Mouse (Mus musculus) cerebellum, adult 8-10 months (tissue): ENCODE data around the gene Spata5.
A peak's percentile ranks its signal among the peaks of the same experiment; 100 is the strongest.

Source experiments
- DNase-seq: peaks from one replicate; pipeline ENCODE4 v3.0.0; 2022

Gene Spata5

DNA sequence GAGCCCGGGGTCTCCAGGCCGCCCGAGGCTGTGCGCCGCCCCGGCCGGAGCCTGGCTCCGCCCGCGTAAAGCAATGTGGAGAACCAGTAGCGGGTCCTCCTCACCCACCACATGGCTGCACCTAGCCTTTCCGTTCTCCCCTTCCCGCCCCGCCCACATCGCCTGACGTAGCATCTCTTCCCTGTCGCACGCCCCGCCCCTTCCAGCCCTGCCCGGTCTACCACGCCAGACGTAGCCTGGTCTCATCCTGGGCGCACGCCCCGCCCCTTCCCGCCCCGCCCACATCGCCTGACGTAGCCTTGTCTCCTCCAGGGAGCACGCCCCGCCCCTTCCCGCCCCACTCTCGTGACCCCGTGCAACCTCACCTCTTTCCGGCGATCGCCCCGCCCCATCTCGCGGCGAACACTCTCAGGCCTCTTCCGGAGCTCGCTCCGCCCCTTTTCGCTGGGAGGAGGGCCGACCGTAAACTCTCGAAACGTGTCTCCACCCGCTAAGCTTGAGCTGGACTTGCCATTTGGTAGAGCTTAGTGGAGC, at the start of gene Spata5:
TSS of gene Spata5 (plus strand) at position 439 of the 534 bp plus-strand sequence.
- peak; percentile 96 for DNase-seq

DNA sequence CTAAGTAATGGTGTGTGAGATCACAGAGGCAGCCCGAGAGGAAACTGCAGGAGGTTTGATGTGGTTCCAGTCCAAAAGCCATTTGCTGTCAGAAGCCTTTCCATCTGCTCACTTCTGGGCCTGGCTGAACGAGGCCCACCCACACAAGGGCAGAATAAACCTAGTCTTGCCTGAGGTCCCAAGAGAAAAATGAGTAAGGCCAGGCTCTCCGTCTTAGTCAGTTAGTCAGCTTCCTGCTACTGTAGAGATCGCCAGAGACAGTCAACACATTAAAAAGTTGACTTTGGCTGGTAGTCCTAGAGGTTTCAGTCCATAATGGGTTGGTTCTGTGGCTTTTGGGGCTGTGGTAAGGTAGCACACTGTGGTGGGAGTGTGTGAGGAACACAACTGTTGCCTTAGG, 49.3 kb upstream of the Spata5 start:
- DNase-seq, result no peak

DNA sequence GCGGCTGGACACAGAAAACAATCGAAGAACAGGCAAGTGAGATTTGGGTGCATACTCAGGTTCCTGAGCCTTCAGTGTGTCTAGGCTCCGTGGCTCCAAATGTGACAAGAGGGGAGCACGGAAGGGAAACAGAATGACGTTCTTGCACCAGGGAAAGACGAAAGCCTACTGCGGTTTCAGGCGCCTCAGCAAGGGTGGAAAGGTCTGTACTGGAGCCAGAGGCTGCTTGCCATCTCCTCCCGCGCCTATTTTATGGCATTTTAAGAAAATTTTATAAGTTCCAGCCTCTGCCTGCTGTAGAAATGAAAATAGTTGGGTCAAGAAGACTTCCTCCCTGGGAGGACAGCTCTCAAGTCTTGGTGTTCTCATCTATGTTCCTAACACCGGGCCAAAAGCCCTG, 46.0 kb upstream of the Spata5 start:
- no peak for DNase-seq

DNA sequence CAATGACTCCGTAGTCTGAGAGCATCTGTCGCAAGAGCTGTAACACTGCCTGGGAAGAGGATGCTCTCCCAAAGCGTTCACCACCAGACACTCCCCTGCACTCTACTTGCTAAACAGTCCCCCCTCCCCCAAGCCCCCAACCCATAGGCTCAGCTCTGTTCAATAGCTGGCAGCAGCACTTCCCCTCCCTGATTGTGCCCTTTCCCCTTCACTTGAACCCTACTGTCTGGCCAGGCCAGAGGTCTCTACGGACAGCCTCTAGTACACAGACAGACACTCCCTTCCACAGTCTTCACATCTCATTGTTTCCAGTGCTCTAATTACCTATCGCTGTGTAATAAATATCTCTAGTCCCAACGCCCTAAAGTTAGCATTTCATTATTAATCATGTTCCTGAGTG, 41.8 kb upstream of the Spata5 start:
- no peak for DNase-seq

DNA sequence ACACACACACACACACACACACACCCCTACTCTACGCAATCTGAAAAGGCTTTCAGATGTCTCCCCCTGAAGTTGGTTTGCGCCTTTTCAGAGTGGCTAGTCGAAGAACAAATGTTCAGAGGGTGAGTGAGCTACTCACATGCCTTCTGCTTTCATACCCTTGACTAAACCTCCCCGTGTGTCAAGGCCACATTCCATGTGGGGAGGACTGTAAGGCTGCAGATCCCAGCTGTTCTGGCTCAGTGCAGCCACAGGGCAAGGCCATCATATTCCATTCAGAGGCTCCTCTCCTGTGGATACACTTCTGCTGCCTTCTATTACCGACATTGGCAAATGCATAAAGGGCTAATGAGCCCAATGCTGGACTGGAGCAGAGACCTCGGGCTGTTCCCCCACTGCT, 41.3 kb upstream of the Spata5 start:
- DNase-seq, result no peak

DNA sequence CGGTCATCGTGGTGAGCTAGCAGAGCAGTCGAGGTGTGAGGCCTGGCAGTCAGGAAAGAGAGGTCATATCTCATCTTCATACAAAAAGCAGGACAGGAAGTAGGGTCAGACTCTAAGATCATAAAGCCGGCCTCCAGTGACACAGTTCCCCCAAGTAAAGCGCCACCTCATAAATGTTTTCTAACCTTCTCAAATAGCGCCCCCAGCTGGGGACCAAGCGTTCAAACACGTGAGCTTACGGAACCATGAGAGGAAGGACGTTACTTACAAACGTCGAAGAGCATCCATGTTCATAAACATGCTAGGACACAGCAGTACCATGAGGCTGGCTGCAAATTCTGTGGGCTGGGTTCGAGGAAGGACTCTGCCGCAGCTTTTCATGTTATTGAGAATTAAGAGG, 40.5 kb upstream of the Spata5 start:
- DNase-seq, result no peak

DNA sequence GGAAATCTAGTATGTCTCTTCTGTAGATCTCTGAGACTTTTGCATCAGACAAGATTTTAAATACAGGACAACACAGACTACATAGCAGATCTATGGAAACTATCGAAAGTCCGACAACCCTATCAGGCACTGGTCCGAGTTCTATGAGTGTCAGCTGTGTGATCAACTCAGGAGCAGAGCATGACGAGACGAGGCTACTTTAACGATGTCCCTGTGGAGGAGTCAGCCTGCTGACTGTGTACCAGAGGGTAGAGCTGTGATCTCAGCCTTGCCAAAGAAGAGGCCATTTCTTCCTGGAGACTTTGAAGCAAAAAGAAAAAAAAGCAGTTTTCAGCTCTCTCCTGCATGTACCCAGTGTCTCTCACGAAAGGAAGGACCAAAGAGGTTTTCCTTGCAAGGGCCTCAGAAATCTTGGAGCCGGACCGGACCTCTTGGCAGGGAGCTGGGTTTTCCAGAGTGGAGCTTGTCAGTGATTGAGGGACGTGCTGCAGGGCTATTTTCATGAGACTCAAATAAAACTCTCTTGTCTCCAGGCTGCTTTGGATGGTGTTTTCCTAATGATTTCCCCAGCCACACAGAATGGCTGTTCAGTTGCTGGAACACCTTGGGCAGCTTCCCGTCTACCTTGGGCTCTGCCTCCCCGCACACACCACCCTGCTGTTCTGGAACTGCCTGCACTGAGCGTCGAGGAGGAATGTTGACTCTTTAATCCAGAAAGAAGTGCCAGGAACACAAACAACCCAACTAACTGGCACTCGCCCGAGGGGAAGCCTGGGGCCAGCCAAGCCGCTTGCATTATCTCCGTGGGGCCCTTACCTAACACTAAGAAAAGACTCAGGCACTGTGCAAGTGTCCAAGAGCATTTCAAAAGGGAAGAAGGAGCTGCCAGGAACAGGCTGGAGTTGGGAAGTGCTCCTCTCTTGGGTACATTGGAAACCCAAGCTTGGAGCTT, 39.5 kb upstream of the Spata5 start:
- DNase-seq, result no peak

DNA sequence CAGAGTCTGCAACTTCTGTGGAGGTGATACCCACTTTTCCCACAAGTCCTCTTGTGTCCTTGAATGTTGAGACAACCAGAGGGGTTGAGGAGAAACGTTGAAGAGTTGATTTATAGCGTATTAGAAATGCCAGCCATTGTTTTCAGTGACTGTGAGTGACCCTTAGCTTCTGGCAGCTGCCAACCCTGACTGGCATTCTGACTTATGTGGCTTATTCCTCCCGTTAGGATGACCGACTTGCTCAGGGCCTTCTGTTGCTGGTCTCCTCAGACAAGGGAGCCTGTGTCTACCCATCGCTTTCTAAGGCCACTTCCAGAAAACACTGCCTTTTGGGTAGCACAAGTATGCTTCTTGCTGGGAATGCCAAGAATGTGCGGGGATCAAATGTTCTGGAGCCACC, 38.2 kb upstream of the Spata5 start:
- DNase-seq, result no peak

DNA sequence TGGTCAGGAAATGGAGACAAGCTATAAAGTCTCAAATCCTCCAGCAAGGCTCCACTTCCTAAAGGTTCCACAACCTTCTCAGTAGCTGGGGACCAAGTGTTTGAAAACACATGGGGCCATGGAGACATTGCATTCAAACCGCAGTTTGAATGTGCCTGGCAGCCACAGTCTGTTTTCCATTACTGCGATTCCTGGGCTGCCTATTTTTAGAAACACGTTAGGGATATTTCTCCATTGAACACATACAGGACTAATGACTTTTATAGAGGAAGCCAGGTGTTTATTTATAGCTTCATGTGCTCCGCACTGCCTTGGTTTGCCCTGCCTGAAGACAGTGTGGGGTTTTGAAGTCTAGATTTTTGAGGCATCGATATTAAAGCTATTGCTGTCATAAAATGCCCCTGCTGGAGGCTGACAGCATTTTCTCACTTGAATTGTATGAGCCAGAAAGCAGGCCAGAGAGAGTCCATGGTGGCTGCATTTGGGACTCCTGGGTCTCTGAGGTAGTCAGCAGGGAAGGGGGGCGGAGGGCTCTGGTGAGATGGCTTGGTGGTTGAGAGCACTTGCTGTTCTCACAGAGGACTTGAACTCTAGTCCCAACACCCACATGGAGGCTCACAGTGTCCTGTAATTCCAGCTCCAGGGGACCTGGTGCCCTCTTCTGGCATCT, 36.5 kb upstream of the Spata5 start:
- DNase-seq, result no peak

DNA sequence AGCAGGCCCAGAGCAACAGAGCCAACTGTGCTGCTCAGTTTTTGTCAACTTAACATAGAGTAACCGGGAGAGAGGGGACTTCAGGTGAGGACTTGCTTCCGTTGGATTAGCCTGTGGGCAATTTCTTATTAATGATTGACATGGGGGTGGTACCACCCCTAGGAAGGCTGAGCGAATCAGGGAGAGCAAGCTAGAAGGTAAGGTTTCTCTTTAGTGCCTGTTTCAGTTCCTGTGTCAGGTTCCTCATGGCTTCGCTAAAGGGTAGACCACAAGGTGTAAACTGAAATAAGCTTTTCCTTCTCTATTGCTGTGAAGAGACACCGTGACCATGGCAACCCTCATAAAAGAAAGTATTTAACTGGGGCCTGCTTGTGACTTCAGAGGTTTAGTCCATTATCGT, 32.4 kb upstream of the Spata5 start:
- DNase-seq, result no peak

DNA sequence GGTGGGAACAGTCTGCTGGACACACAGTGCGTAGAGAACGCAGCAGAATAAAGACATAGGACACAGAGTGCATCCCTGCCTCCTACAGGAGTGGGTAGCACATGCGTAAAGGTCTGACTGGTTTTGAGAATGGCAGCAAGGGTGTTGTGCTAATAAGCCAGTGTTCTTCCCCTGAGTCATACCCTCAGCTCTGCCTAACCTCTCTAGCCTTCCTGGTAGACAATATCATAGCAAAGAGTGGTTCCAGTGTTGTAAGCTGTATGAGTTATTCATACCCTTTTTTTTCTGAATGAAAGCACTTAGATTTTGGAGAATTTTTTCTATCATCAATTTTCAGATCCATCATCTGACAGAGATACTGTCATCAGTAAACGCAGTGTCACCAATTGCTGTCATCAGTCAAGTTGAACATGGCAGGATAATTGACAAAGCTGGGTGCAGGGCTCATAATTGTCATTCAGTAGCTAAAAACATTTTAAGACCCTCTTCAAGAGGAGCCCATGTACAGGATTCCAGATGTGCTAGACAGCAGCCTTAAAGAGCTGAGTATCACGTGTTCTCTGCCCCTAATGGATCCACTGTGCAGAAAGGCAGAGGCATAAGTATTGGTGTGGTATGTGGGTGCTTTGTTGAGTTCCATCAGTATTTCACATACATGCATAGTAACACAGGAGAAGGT, 22.6 kb upstream of the Spata5 start:
- DNase-seq, result no peak

DNA sequence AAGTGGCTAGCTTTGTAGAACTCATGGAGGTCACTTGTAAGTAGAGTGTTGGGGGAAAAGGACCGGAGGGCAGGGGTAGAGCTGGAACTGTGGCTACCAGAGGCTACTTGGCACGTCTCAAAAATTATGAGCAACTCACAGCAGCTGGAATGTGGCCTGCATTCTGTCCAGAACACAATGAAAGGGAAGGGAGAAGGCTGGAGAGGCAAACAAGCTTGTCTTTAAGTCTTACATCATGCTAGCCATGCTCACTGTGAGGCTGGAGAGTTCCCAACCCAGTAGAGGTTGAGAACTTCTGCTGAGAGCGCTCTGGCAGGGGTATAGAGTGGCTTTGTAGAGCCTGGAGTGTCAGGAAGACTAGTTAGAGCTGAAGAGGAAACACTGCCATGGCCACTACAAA, 22.1 kb upstream of the Spata5 start:
- DNase-seq, result no peak

DNA sequence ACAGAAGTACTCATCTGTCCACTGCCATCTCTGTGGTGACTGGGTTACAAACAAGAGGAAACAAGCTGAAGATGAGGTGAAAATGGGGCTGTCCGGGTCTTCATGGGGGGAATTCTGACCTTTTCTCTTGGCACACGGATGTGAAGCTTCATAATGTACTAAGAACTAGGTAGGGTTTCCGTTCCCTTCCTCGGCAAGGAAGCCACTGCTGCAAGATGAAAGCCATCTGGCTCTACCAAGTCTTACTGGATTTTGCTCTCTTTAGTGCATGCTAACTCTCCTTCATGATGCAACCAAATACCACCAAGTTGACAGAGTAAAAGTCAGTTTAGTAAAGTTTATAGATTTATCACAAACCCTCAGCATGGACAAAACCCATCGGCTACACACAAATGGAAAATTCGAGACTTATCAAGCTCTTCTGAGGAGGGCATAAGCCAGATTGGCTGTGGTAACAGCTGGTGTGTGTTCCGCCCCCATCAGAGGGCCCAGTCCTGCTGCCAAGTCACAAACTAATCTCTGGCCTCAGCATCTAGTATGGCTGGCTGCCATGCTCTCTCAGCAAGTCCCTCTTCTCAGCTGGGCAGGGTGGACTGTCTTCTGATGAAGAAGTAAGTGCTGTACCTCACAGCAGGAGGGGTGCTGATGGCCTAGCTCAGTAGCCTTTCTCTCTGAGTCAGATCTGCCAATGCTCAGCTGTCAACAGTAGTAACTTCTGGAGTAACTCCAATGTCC, 20.9 kb upstream of the Spata5 start:
- DNase-seq, result no peak

DNA sequence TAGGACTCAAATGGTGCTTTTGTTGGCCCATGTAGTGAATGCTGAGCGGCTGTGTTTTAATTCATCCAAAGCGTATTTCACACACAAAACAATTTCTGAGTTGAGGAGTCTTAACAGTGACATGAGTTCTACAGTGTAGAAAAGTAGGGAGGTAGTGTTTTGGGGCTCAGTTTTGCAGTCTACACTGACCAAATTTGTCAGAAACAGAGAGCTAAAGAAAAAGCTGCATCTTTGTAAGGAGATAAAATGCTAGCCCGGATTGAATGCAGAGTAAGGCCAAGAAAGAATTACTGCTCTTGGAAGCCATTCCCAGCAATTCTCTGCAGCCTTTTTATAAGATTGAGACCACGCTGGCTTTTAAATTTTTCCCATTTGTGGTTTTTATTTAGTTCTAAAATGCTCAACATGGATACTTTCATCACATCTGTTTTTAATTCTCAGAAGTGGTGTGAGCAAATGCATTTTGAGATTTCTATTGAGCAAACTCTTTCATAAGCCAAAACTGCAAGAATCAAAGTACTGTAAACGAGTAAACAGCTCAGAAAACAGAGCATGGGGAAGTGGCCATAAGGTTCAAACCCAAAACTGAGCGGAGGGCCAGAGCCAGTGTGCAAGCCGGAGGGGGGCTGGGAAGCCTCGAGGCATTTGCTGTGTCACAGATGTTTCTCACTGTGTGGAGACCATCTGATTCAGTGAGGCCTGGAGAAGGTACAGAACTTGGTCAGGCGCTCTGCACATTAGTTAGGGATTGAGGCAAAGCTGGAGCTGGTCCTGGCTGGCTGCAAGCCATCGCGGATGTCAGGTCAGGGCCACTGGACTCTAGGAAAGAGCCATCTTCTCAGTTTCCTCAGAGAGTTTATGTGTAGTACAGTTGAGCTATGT, 17.7 kb upstream of the Spata5 start:
- DNase-seq, result no peak

DNA sequence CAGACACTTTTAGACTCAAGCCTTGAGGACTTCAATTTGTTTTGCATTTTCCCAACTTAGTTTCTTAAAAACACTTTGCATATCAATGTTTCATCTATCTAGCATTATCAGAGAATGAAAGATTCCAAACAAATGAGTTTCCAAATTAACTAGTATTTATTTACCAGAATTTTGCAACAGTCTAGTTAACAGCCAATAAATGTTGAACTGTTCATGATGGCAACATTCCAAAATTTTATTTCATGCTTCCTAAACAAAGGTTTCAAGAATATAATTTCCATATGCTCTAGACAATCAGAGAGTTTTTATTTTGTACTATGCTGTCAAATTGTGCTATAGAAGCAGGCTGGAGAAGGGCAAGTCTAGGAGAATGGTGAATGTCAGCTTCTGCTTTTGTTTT, 12.1 kb upstream of the Spata5 start:
- DNase-seq, result no peak

DNA sequence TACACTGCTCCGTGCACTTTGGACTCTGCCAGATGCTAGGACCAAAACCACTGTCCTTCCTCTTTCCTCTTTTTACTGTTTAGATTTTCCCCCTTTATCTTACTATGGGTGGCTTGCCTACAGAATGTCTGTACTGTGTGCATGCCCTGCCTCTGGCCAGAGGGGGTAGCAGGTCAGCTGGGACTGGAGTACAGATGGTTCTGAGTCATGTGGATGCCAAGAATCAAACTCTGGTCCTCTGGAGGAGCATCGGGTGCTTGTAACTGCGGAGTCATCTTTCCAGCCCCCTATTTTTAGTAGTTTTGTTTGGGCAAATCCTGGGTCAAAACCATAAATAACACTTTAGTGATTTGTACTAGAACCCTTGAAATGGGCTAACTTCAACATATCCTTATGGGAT, 6.2 kb upstream of the Spata5 start:
- no peak for DNase-seq

DNA sequence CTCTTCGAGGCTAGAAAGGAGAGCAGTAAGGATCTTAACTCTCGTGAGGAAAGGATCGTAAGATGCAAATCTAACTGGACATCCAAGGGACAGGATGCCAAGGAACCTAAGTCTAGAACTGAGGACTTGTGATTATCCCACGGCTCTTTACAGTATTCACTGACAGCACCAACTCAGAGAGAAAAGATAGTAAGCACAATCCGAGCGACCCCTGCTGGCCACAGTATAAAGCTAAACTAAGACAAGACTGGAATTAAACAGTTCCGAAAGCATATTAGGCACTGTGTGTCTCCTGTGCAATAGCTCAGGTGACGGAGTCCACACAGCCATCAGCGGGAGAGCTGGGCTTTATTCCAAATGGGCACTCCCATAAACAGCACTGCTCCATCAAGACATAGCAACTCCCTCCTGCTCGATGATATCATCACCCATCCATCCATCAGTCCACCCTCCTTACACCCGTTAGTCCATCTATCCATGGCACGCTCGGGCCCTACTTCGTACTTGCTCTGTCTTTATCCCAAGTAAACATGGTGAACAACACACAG, 5.2 kb upstream of the Spata5 start:
- DNase-seq, result peak; percentile 65

DNA sequence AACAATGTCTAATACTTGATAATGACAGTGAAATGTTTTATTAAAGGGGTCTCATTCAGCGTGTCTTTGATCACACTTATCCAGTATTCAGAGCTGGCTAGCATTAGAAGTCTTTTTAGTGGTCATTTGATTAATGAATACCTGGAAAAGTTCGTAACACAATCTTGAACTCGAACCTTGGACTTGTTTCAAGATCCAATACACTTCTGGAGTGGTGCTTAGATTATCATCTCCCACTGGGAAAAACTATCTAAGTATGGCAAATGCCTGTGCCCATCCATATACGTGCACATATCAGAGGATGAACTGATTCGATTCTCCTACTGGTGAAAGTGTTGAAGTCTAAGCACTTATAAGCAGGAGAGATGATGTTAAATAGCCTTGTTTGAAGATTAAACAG, 1.4 kb upstream of the Spata5 start:
- DNase-seq, result no peak

DNA sequence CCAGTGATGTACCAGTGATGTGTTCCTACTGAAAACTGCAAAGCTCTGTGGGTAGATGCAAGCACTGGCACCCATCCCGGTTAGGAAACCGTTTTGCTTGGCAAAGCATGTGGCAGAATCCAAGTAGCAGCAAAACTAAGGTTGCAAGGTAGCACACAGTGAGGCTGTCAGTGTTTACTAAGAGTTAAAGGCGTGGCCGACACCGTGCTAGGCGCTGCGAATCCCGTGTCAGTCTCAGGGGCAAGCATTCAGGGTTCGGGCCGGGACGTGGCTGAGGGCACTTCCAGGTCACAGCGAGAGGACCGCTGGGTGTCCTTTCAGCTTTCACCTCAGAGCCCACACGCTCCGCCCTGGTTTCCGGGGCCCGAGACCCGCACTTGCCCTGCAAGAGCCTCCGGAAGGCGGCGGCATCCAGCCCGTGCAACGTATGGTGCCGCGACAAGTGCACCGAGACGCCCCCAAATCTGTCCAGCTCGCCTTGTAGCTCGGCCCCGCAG, 687 bp upstream of the Spata5 start:
- no peak for DNase-seq

DNA sequence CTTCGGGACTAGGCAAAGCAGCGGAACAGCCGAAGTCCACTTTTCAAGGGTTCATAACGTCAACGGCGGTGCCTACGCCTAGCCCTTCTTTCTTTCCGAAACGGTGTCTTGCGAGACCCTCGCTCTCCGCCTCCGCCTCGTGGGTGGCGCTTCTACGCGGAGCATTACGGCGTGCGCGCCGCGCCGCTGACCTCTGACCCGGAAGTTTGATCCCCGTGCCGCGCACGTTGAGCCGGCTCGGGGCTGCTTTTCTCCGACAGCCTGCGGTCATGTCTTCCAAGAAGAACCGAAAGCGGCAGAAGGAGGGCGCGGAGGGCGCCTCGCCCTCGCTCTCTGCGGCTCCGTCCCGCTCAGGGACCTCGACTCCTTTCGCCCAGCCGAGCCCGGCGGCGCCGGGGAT, 376 bp downstream of the Spata5 start, which contains the start of gene Nudt6:
TSS of gene Nudt6 (minus strand) at position 140 of the 400 bp plus-strand sequence.
- peak; percentile 86 for DNase-seq

DNA sequence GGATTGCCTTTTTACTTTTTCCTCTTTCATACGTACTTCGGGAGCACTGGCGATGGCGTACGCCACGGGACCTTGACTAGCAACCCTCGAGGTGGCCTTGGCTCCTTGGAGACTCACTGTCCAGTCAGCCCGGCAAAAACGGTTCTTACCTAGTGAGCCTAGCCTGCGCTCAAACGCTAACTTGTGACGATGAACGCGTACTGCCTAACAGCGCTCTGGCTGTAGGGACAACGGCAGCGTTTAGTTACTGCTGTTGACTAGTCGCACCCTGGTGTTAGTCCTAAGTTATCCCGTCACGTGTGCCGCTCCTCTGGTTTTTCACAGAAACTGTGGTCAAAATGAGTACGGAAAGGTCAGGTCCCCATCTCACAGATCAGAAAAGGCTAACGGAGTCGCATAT, 945 bp downstream of the Spata5 start:
- no peak for DNase-seq
